Comparison of ENCODE assay signal across 8 mouse cellular contexts in genomic region chr6:145075088-145075547, GRCm38 (mm10). TPM values are rescaled to one million over a fixed set of nuclear protein-coding genes. Genes with fewer than 3 reads are reported as not detected.
DNase-seq lines count a peak whose midpoint lies in the region; ATAC-seq and TF ChIP-seq lines count a peak whose summit lies in the region.

No protein-coding gene starts in this region.

- H3K4me3 ChIP-seq in lung, postnatal 0 days (ENCODE audit: low read depth, low read length) = peak overlapping the region; percentile 25
- peak overlapping the region; percentile 47 for H3K4me3 ChIP-seq in midbrain, postnatal 0 days (ENCODE audit: low read depth, low read length)

- peak overlapping the region; percentile 52 for H3K4me2 ChIP-seq in lung, postnatal 0 days (replicated peaks; ENCODE audit: low read depth, low read length)
- H3K4me2 ChIP-seq in midbrain, postnatal 0 days (ENCODE audit: low read depth, low read length, poor library complexity, severe bottlenecking) = peak overlapping the region; percentile 96

- peaks cover 8% of the 10 kb centered on the region for H3K4me1 ChIP-seq in lung, postnatal 0 days (ENCODE audit: insufficient read depth, low read depth, low read length)
- H3K4me1 ChIP-seq in midbrain, postnatal 0 days (ENCODE audit: insufficient read depth, low read length) = no peaks in the 10 kb centered on the region

- TF ChIP-seq EP300 in lung, postnatal 0 days (IDR thresholded peaks at IDR 0.05) = no peak

- H3K27ac ChIP-seq in lung, postnatal 0 days (ENCODE audit: low read length) = no peak overlapping the region
- H3K27ac ChIP-seq in midbrain, postnatal 0 days (ENCODE audit: low read depth, low read length) = no peak overlapping the region

- H3K9me3 ChIP-seq in lung, postnatal 0 days (ENCODE audit: low read length) = no peaks in the 10 kb centered on the region
- H3K9me3 ChIP-seq in midbrain, postnatal 0 days (ENCODE audit: low read length) = no peaks in the 10 kb centered on the region

- no peaks in the 10 kb centered on the region for H3K36me3 ChIP-seq in lung, postnatal 0 days (ENCODE audit: insufficient read depth, low read length)
- no peaks in the 10 kb centered on the region for H3K36me3 ChIP-seq in midbrain, postnatal 0 days (ENCODE audit: insufficient read depth, low read length)

- no peak for ATAC-seq in lung, postnatal 0 days
- peak; percentile 57 for ATAC-seq in granulocyte monocyte progenitor cell, adult 5-6 weeks (replicated peaks; ENCODE audit: poor library complexity, severe bottlenecking)
- peak; percentile 62; the same call in 1 of the 2 replicates for ATAC-seq in midbrain, postnatal 0 days (ENCODE audit: low FRiP score)

- WGBS in lung, postnatal 0 days = 1% methylated on average over 20 of the region's 20 CpGs
- WGBS in midbrain, postnatal 0 days = 1% methylated on average over 20 of the region's 20 CpGs

- DNase-seq in lung, postnatal 0 days (ENCODE audit: low spot score) = peak; percentile 42
- DNase-seq in lung, postnatal 14 days = no peak
- DNase-seq in cerebellum, postnatal 10 days = peak; percentile 42 to 58
- DNase-seq in left cerebral cortex, adult 8-10 months (ENCODE audit: low spot score in 2 of 2) = peak; percentile 15 to 27
- peak; percentile 19 for DNase-seq in midbrain, postnatal 0 days (ENCODE audit: low spot score)
- no peak for DNase-seq in testis, postnatal 10 days (ENCODE audit: low spot score)
- DNase-seq in adrenal gland, postnatal 36 days = no peak

- peaks cover 10% of the 10 kb centered on the region for H3K27me3 ChIP-seq in lung, postnatal 0 days (replicated peaks; ENCODE audit: insufficient read depth, low read length)
- no peaks in the 10 kb centered on the region for H3K27me3 ChIP-seq in midbrain, postnatal 0 days (ENCODE audit: insufficient read depth, low read length)

- no peak overlapping the region for H3K9ac ChIP-seq in lung, postnatal 0 days (replicated peaks; ENCODE audit: low read depth)
- H3K9ac ChIP-seq in midbrain, postnatal 0 days (replicated peaks; ENCODE audit: low read length, poor library complexity, severe bottlenecking) = peak overlapping the region; percentile 62

- TF ChIP-seq CTCF in lung, postnatal 0 days (IDR thresholded peaks at IDR 0.05) = no peak
- no peak for TF ChIP-seq CTCF in midbrain, postnatal 0 days (IDR thresholded peaks at IDR 0.05)

RNA-seq across cellular contexts. Expression of gene Bcat1, which starts 0.9 kb away (rescaled TPM):
- polyA plus RNA-seq in lung, postnatal 0 days (2015; fragmentation: Nextera tagmentation; extraction: Ambion mirVana) = 0.25 and 0.44 TPM in 2 replicates
- 0.52 TPM in 1 of 2 replicates, not detected in the other for total RNA-seq in granulocyte monocyte progenitor cell, adult 5-6 weeks (2014; fragmentation: Nextera tagmentation)
- total RNA-seq in granulocyte monocyte progenitor cell, adult 5-6 weeks (2017) = 2.1 and 7.0 TPM in 2 replicates
- total RNA-seq in left cerebral cortex, adult 8-10 months (2022) = 10 to 100 TPM; 92.3 to 98.0 (median 95.9) TPM
- 94.2 and 96.8 TPM in 2 replicates for total RNA-seq in midbrain, postnatal 0 days (2014; rRNA removed)
- 57.0 and 63.5 TPM in 2 replicates for polyA plus RNA-seq in midbrain, postnatal 0 days (2015; fragmentation: Nextera tagmentation; extraction: Ambion mirVana)
- total RNA-seq in adrenal gland, postnatal 36 days (2021) = 10 to 100 TPM; 14.2 to 23.4 TPM

RNA-seq across cellular contexts. Expression of gene Lrmp, which starts 40.3 kb away (rescaled TPM):
- polyA plus RNA-seq in lung, postnatal 0 days (2015; fragmentation: Nextera tagmentation; extraction: Ambion mirVana) = 2.8 and 3.9 TPM in 2 replicates
- 64.7 and 94.7 TPM in 2 replicates for total RNA-seq in granulocyte monocyte progenitor cell, adult 5-6 weeks (2014; fragmentation: Nextera tagmentation)
- 108 and 121 TPM in 2 replicates for total RNA-seq in granulocyte monocyte progenitor cell, adult 5-6 weeks (2017)
- total RNA-seq in left cerebral cortex, adult 8-10 months (2022) = 1 to 10 TPM; 1.8 to 8.3 (median 4.6) TPM
- 1.8 and 2.9 TPM in 2 replicates for total RNA-seq in midbrain, postnatal 0 days (2014; rRNA removed)
- polyA plus RNA-seq in midbrain, postnatal 0 days (2015; fragmentation: Nextera tagmentation; extraction: Ambion mirVana) = 0.59 and 1.5 TPM in 2 replicates
- total RNA-seq in adrenal gland, postnatal 36 days (2021) = 1 to 10 TPM; 1.9 to 2.2 TPM

Comparison
In these comparisons a context has a peak if more than half of its experiments do, and no peak if none do; other contexts are left out.
1. DNase-seq: peak in lung, postnatal 0 days (single experiment), cerebellum, postnatal 10 days (2 of 2), left cerebral cortex, adult 8-10 months (2 of 2) and midbrain, postnatal 0 days (single experiment); none in lung, postnatal 14 days (single experiment), testis, postnatal 10 days (single experiment) and adrenal gland, postnatal 36 days (0 of 2).
2. RNA of gene Lrmp, which starts 40.3 kb away (total RNA-seq): 64.7 to 121 TPM in granulocyte monocyte progenitor cell, adult 5-6 weeks; 1.8 to 8.3 TPM in left cerebral cortex, adult 8-10 months, 1.9 to 2.2 TPM in adrenal gland, postnatal 36 days and 1.8 to 2.9 TPM in midbrain, postnatal 0 days; every median in the first group is over 4 times any median in the second.